Mouse (Mus musculus): Measurements from ENCODE around the gene Bax. TPM values are rescaled to one million over a fixed set of nuclear protein-coding genes. Genes with fewer than 3 reads are reported as not detected.

Bax gene
- polyA plus RNA-seq, 1 experiment, result 143 TPM

- TF ChIP-seq CTCF (IDR thresholded peaks at IDR 0.05; ENCODE audit: control insufficient read depth, insufficient read depth, low read length), result no peak
- no peak for TF ChIP-seq POLR2A (IDR thresholded peaks at IDR 0.05; ENCODE audit: borderline replicate concordance, control insufficient read depth, low read depth, low read length)
- no peak overlapping the region for H3K4me3 ChIP-seq (replicated peaks; ENCODE audit: control insufficient read depth, low read depth, low read length)
- no peaks in the 10 kb centered on the region for H3K4me1 ChIP-seq (ENCODE audit: control insufficient read depth, insufficient read depth, low read length)
- WGBS, result 4% methylated on average over 27 of the region's 27 CpGs
- H3K27ac ChIP-seq (ENCODE audit: control insufficient read depth, insufficient read depth, low read depth, low read length, poor library complexity), result no peak overlapping the region
Measured at GRCm38 (mm10) chr7:45413864-45414739, 52.6 kb downstream of the Bax start.

- H3K27ac ChIP-seq (ENCODE audit: control insufficient read depth, insufficient read depth, low read depth, low read length, poor library complexity), result no peak within 1 kb of the TSS
- TF ChIP-seq POLR2A (IDR thresholded peaks at IDR 0.05; ENCODE audit: borderline replicate concordance, control insufficient read depth, low read depth, low read length), result no peak
- TF ChIP-seq CTCF (IDR thresholded peaks at IDR 0.05; ENCODE audit: control insufficient read depth, insufficient read depth, low read length), result no peak
- no peak within 1 kb of the TSS for H3K4me3 ChIP-seq (replicated peaks; ENCODE audit: control insufficient read depth, low read depth, low read length)
Measured at GRCm38 (mm10) chr7:45413113-45413863, 53.4 kb downstream of the Bax start, which contains the start of gene Ntf5. TSS of gene Ntf5 (plus strand) at chr7:45413695.

GRCm38 (mm10) chr7:45412421-45412820 lies 54.3 kb downstream of the Bax start:
- Histone ChIP-seq H3K4me1 (ENCODE audit: control insufficient read depth, insufficient read depth, low read length) (no peaks in the 10 kb centered on the region), H3K4me3 (replicated peaks; ENCODE audit: control insufficient read depth, low read depth, low read length) (no peak overlapping the region), H3K27ac (ENCODE audit: control insufficient read depth, insufficient read depth, low read depth, low read length, poor library complexity) (no peak overlapping the region)
- 58% methylated on average over 2 of the region's 2 CpGs for WGBS
- TF ChIP-seq POLR2A (IDR thresholded peaks at IDR 0.05; ENCODE audit: borderline replicate concordance, control insufficient read depth, low read depth, low read length) (no peak), CTCF (IDR thresholded peaks at IDR 0.05; ENCODE audit: control insufficient read depth, insufficient read depth, low read length) (no peak)

More at GRCm38 (mm10) chr7:45413113-45413863, 53.4 kb downstream of the Bax start, which contains the start of gene Ntf5:
- 8% methylated on average over 40 of the region's 45 CpGs for WGBS
- H3K4me1 ChIP-seq (ENCODE audit: control insufficient read depth, insufficient read depth, low read length), result no peaks in the 10 kb centered on the region

Other genes starting within 250 kb of the Bax start
- gene Cd37, start 227.8 kb downstream of the Bax start, polyA plus RNA-seq (2011; ENCODE audit: insufficient read depth, insufficient read length, low replicate concordance, missing spikeins), result 214 and 405 TPM in 2 replicates
- not detected in 2 replicates for gene Slc6a16, start 225.8 kb downstream of the Bax start, polyA plus RNA-seq (2011; ENCODE audit: insufficient read depth, insufficient read length, low replicate concordance, missing spikeins)
- not detected in 2 replicates for gene Slc6a21, start 189.4 kb downstream of the Bax start, polyA plus RNA-seq (2011; ENCODE audit: insufficient read depth, insufficient read length, low replicate concordance, missing spikeins)
- gene Trpm4, start 133.1 kb downstream of the Bax start, polyA plus RNA-seq (2011; ENCODE audit: insufficient read depth, insufficient read length, low replicate concordance, missing spikeins), result 2.6 and 3.9 TPM in 2 replicates
- 1.5 and 1.7 TPM in 2 replicates for gene Hrc, start 131.6 kb downstream of the Bax start, polyA plus RNA-seq (2011; ENCODE audit: insufficient read depth, insufficient read length, low replicate concordance, missing spikeins)
- gene Ppfia3, start 99.9 kb downstream of the Bax start, polyA plus RNA-seq (2011; ENCODE audit: insufficient read depth, insufficient read length, low replicate concordance, missing spikeins), result not detected in 2 replicates
- gene Lin7b, start 96.3 kb downstream of the Bax start, polyA plus RNA-seq (2011; ENCODE audit: insufficient read depth, insufficient read length, low replicate concordance, missing spikeins), result not detected in 2 replicates
- gene Snrnp70, start 71.2 kb downstream of the Bax start, polyA plus RNA-seq (2011; ENCODE audit: insufficient read depth, insufficient read length, low replicate concordance, missing spikeins), result 753 and 781 TPM in 2 replicates
- not detected in 2 replicates for gene Kcna7, start 61.2 kb downstream of the Bax start, polyA plus RNA-seq (2011; ENCODE audit: insufficient read depth, insufficient read length, low replicate concordance, missing spikeins)
- 1.8 TPM in 1 of 2 replicates, not detected in the other for gene Ntf5, start 53.2 kb downstream of the Bax start, polyA plus RNA-seq (2011; ENCODE audit: insufficient read depth, insufficient read length, low replicate concordance, missing spikeins)
- not detected in 2 replicates for gene Lhb, start 46.1 kb downstream of the Bax start, polyA plus RNA-seq (2011; ENCODE audit: insufficient read depth, insufficient read length, low replicate concordance, missing spikeins)
- gene Gys1, start 32.1 kb downstream of the Bax start, polyA plus RNA-seq (2011; ENCODE audit: insufficient read depth, insufficient read length, low replicate concordance, missing spikeins), result 11.3 and 17.4 TPM in 2 replicates
- gene Ruvbl2, start 28.8 kb downstream of the Bax start, polyA plus RNA-seq (2011; ENCODE audit: insufficient read depth, insufficient read length, low replicate concordance, missing spikeins), result 61.4 and 66.3 TPM in 2 replicates
- gene Ftl1, start 7.0 kb downstream of the Bax start, polyA plus RNA-seq (2011; ENCODE audit: insufficient read depth, insufficient read length, low replicate concordance, missing spikeins), result 2,067 and 2,131 TPM in 2 replicates
- gene Tulp2, start 15.0 kb upstream of the Bax start, polyA plus RNA-seq (2011; ENCODE audit: insufficient read depth, insufficient read length, low replicate concordance, missing spikeins), result 1.3 TPM in 1 of 2 replicates, not detected in the other
- not detected in 2 replicates for gene Gm45808, start 19.9 kb upstream of the Bax start, polyA plus RNA-seq (2011; ENCODE audit: insufficient read depth, insufficient read length, low replicate concordance, missing spikeins)
- gene Dhdh, start 21.9 kb upstream of the Bax start, polyA plus RNA-seq (2011; ENCODE audit: insufficient read depth, insufficient read length, low replicate concordance, missing spikeins), result 2.7 and 4.8 TPM in 2 replicates
- 69.3 and 71.9 TPM in 2 replicates for gene Nucb1, start 43.5 kb upstream of the Bax start, polyA plus RNA-seq (2011; ENCODE audit: insufficient read depth, insufficient read length, low replicate concordance, missing spikeins)
- 356 and 801 TPM in 2 replicates for gene Ppp1r15a, start 59.4 kb upstream of the Bax start, polyA plus RNA-seq (2011; ENCODE audit: insufficient read depth, insufficient read length, low replicate concordance, missing spikeins)
- 2.1 and 8.9 TPM in 2 replicates for gene Plekha4, start 59.4 kb upstream of the Bax start, polyA plus RNA-seq (2011; ENCODE audit: insufficient read depth, insufficient read length, low replicate concordance, missing spikeins)
- 5.7 TPM in 1 of 2 replicates, not detected in the other for gene Hsd17b14, start 88.0 kb upstream of the Bax start, polyA plus RNA-seq (2011; ENCODE audit: insufficient read depth, insufficient read length, low replicate concordance, missing spikeins)
- 35.7 and 58.4 TPM in 2 replicates for gene Bcat2, start 103.3 kb upstream of the Bax start, polyA plus RNA-seq (2011; ENCODE audit: insufficient read depth, insufficient read length, low replicate concordance, missing spikeins)
- not detected in 2 replicates for gene Fgf21, start 148.6 kb upstream of the Bax start, polyA plus RNA-seq (2011; ENCODE audit: insufficient read depth, insufficient read length, low replicate concordance, missing spikeins)
- gene Fut1, start 150.4 kb upstream of the Bax start, polyA plus RNA-seq (2011; ENCODE audit: insufficient read depth, insufficient read length, low replicate concordance, missing spikeins), result not detected in 2 replicates
- gene Izumo1, start 154.9 kb upstream of the Bax start, polyA plus RNA-seq (2011; ENCODE audit: insufficient read depth, insufficient read length, low replicate concordance, missing spikeins), result 1.1 TPM in 1 of 2 replicates, not detected in the other
- gene Rasip1, start 160.6 kb upstream of the Bax start, polyA plus RNA-seq (2011; ENCODE audit: insufficient read depth, insufficient read length, low replicate concordance, missing spikeins), result 5.9 and 6.0 TPM in 2 replicates
- 1.00 TPM in 1 of 2 replicates, not detected in the other for gene Mamstr, start 173.1 kb upstream of the Bax start, polyA plus RNA-seq (2011; ENCODE audit: insufficient read depth, insufficient read length, low replicate concordance, missing spikeins)
- not detected in 2 replicates for gene Fut2, start 199.5 kb upstream of the Bax start, polyA plus RNA-seq (2011; ENCODE audit: insufficient read depth, insufficient read length, low replicate concordance, missing spikeins)
- not detected in 2 replicates for gene Ntn5, start 217.1 kb upstream of the Bax start, polyA plus RNA-seq (2011; ENCODE audit: insufficient read depth, insufficient read length, low replicate concordance, missing spikeins)
- gene Sec1, start 227.5 kb upstream of the Bax start, polyA plus RNA-seq (2011; ENCODE audit: insufficient read depth, insufficient read length, low replicate concordance, missing spikeins), result not detected in 2 replicates
- gene Car11, start 232.9 kb upstream of the Bax start, polyA plus RNA-seq (2011; ENCODE audit: insufficient read depth, insufficient read length, low replicate concordance, missing spikeins), result 4.4 TPM in 1 of 2 replicates, not detected in the other
- 8.6 and 19.3 TPM in 2 replicates for gene Dbp, start 238.2 kb upstream of the Bax start, polyA plus RNA-seq (2011; ENCODE audit: insufficient read depth, insufficient read length, low replicate concordance, missing spikeins)
- 845 and 916 TPM in 2 replicates for gene Rpl18, start 248.6 kb upstream of the Bax start, polyA plus RNA-seq (2011; ENCODE audit: insufficient read depth, insufficient read length, low replicate concordance, missing spikeins)

Measured in bone marrow, adult 2 months (tissue).